Mouse (Mus musculus) forebrain, embryonic 12.5 days (tissue): Measurements from ENCODE around the gene Shank2. TPM values are rescaled to one million over a fixed set of nuclear protein-coding genes. Genes with fewer than 3 reads are reported as not detected.

Experiments used
- ATAC-seq: fragments of 200-750 bp; cut with Nextera tagmentation; 2 replicates; pipeline ENCODE4 v1.8.0; 2017; ENCODE audit warnings: moderate TSS enrichment; ENCODE audit not compliant: low FRiP score
- H3K27ac ChIP-seq: fragments of 300-500 bp; sonication (generic); 2 replicates; pipeline ENCODE4 v1.5.1; 2016; ENCODE audit warnings: mild to moderate bottlenecking
- H3K27me3 ChIP-seq: fragments of 300-500 bp; sonication (generic); 2 replicates; pipeline ENCODE4 v1.6.1; 2016; ENCODE audit warnings: mild to moderate bottlenecking
- H3K36me3 ChIP-seq: fragments of 300-500 bp; sonication (generic); replicated peaks from 2 replicates; pipeline ENCODE4 v1.6.1; 2016; ENCODE audit warnings: mild to moderate bottlenecking
- H3K4me1 ChIP-seq: fragments of 300-500 bp; sonication (generic); 2 replicates; pipeline ENCODE4 v1.6.1; 2016
- H3K4me2 ChIP-seq: fragments of 300-500 bp; sonication (generic); 2 replicates; pipeline ENCODE4 v1.6.1; 2016; ENCODE audit warnings: mild to moderate bottlenecking, moderate library complexity
- H3K4me3 ChIP-seq: fragments of 300-500 bp; sonication (generic); replicated peaks from 2 replicates; pipeline ENCODE4 v1.5.1; 2016; ENCODE audit warnings: mild to moderate bottlenecking
- H3K9ac ChIP-seq: fragments of 300-500 bp; sonication (generic); 2 replicates; pipeline ENCODE4 v1.6.1; 2016; ENCODE audit warnings: mild to moderate bottlenecking
- H3K9me3 ChIP-seq: fragments of 300-500 bp; sonication (generic); 2 replicates; pipeline ENCODE4 v1.6.1; 2016
- WGBS: fragments of 180-500 bp; shearing (Covaris S2); methylation state at CpG from one replicate; pipeline ENCODE4 v1.1.7; 2016; 5-methylcytosine and 5-hydroxymethylcytosine counted together
- polyA plus RNA-seq: library from polyadenylated mRNA; unstranded; fragments of >200 nt; fragmentation: Nextera tagmentation; extraction: Ambion mirVana; gene quantifications from 2 replicates; pipeline ENCODE4 v1.2.1, GENCODE M21; 2016

Shank2 gene
- polyA plus RNA-seq, 1 experiment from 2014 or later = 3.0 TPM

- WGBS = 24% methylated on average over 9 of the region's 9 CpGs
- peak; percentile 84 for ATAC-seq
- peaks cover 21% of the 10 kb centered on the region for H3K4me1 ChIP-seq
- H3K27me3 ChIP-seq = no peaks in the 10 kb centered on the region
- no peaks in the 10 kb centered on the region for H3K36me3 ChIP-seq
- peak overlapping the region; percentile 17; the same call in 1 of the 2 replicates for H3K4me2 ChIP-seq
- no peaks in the 10 kb centered on the region for H3K9me3 ChIP-seq
- no peak overlapping the region for H3K4me3 ChIP-seq
- no peak overlapping the region for H3K9ac ChIP-seq
- peak overlapping the region; percentile 86 for H3K27ac ChIP-seq
Measured at GRCm38 (mm10) chr7:144037966-144038669, 36.4 kb downstream of the Shank2 start.

DNA sequence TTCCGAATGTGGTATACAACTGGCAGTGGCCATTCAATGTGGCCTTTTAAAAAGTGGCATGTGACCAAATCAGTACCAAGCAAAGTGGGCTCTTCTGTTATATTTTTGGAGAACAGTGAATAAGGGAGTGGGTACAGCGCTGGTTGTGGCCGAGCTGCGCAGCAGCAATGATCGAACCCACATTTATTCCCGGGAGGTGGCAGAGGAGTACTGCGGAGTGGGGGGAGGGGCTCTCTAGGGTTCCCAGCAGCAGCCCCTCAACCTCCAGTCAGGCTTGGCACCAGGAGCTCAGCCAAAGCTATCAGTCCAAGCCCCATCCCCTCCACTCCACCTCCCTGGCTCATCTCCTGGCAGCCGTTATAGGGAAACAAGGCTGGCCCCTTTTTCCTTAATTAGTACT is 37.0 kb downstream of the Shank2 start:
- Histone ChIP-seq H3K9me3 (no peaks in the 10 kb centered on the region), H3K9ac (no peak overlapping the region), H3K4me2 (0 out of 2 replicates have a peak overlapping the region, but pooled peaks have one; percentile 17), H3K27ac (peak overlapping the region; percentile 86), H3K36me3 (no peaks in the 10 kb centered on the region), H3K4me1 (peaks cover 21% of the 10 kb centered on the region), H3K4me3 (no peak overlapping the region), H3K27me3 (no peaks in the 10 kb centered on the region)
- peak; percentile 56; the same call in 1 of the 2 replicates for ATAC-seq
- WGBS = 68% methylated on average over 8 of the region's 8 CpGs

GRCm38 (mm10) chr7:144040328-144040727 is 38.6 kb downstream of the Shank2 start:
- Histone ChIP-seq H3K36me3 (no peaks in the 10 kb centered on the region), H3K9ac (no peak overlapping the region), H3K4me3 (no peak overlapping the region), H3K27me3 (no peaks in the 10 kb centered on the region), H3K9me3 (no peaks in the 10 kb centered on the region), H3K27ac (no peak overlapping the region), H3K4me2 (no peak overlapping the region), H3K4me1 (peaks cover 21% of the 10 kb centered on the region)
- WGBS = 73% methylated on average over 3 of the region's 3 CpGs
- ATAC-seq = no peak

GRCm38 (mm10) chr7:144052076-144052475 is 50.3 kb downstream of the Shank2 start:
- H3K4me2 ChIP-seq = no peak overlapping the region
- H3K9me3 ChIP-seq = 0 out of 2 replicates have a peak, but pooled peaks cover 4% of the 10 kb centered on the region
- ATAC-seq = no peak
- no peak overlapping the region for H3K27ac ChIP-seq
- no peaks in the 10 kb centered on the region for H3K36me3 ChIP-seq
- 13% methylated on average over 12 of the region's 12 CpGs for WGBS
- 0 out of 2 replicates have a peak, but pooled peaks cover 2% of the 10 kb centered on the region for H3K4me1 ChIP-seq
- no peak overlapping the region for H3K9ac ChIP-seq
- no peaks in the 10 kb centered on the region for H3K27me3 ChIP-seq
- no peak overlapping the region for H3K4me3 ChIP-seq

DNA sequence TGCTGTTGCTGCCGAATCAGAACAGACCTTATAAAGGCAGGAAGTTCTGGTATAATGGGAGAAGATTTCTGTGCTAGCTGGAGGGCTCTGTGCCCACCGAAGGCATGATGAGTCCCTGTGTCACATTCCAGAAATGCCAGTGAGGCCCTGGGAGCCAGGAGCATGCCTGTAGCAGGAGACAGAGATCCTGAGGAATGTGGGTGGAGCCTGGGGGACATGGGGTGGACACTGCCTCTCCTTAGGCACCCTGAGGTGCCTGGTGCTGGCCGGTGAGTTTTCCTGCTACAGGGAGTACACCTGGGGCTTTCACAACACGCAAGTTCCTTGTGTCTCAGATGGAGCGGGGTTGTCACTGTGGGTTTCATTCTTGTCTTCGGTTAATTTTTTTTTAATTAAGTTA is 53.5 kb downstream of the Shank2 start:
- no peak for ATAC-seq
- Histone ChIP-seq H3K9me3 (no peaks in the 10 kb centered on the region), H3K4me1 (0 out of 2 replicates have a peak, but pooled peaks cover 2% of the 10 kb centered on the region), H3K27me3 (no peaks in the 10 kb centered on the region), H3K4me3 (no peak overlapping the region), H3K4me2 (no peak overlapping the region), H3K9ac (no peak overlapping the region), H3K36me3 (no peaks in the 10 kb centered on the region), H3K27ac (no peak overlapping the region)
- 75% methylated on average over 6 of the region's 6 CpGs for WGBS

DNA sequence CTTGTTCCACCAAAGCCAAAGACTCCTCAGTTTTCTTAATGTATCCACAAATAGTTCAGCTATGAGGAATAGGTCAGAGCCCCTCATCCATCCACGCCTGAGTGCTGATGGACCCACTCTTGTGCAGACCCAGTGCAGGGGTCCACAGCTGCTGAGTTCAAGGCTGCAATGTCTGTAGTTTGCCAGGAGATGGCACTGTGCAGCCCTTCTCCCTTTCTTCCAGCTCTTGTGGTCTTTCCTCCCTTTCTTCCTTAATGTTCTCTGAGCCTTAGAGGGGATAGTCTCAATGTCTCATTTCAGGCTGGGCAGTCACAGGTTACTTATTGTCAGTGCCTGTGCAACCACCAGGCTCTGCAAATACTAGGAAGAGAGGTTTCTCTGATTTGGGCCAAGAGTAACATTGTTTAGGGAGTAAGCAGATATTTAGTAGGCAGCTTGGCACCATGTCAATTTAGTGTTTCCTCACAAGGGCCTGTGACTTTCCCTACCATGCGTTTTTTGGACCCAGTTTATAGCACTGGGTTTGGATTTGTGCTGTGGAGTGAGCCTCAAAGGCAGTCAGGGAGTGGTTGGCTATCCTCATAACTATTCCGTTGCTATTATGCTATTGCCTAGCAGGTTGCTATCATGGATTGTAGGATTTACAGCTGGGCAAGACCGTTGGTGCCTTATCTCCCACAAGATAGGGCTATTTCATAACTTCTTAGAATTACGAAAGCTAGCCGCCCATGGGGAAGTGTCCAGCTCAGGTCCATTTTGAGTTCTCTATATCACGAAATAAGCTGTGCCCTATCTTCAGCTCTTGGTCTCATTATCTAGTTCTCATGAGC is 54.2 kb downstream of the Shank2 start:
- Histone ChIP-seq H3K4me1 (0 out of 2 replicates have a peak, but pooled peaks cover 2% of the 10 kb centered on the region), H3K4me3 (no peak overlapping the region), H3K36me3 (no peaks in the 10 kb centered on the region), H3K27me3 (no peaks in the 10 kb centered on the region), H3K4me2 (no peak overlapping the region), H3K9me3 (no peaks in the 10 kb centered on the region), H3K9ac (no peak overlapping the region), H3K27ac (no peak overlapping the region)
- ATAC-seq = no peak
- 77% methylated on average over 7 of the region's 7 CpGs for WGBS

- WGBS = 84% methylated on average over 7 of the region's 7 CpGs
Measured at GRCm38 (mm10) chr7:144070162-144070949, 68.6 kb downstream of the Shank2 start.

DNA sequence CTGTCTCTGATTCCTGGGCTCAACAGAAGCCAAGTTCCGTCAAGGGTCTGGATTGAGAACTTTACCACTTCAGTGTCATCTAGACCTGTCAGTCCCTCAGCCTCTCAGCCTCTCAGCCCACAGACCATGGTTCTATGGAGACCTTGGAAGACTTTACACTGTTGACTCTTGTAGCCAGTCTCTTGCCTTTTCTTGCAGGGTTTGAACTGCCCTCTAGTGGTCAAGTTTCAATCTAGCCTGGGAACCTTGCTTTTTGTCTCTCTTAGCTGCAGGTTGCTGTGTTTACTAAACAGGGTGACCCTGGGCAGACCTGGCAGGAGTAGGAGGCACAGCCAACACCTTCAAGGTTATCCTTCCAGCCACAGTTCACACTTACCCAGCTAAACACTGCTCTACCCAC is 70.5 kb downstream of the Shank2 start:
- H3K9me3 ChIP-seq = no peaks in the 10 kb centered on the region
- WGBS = 35% methylated on average over 1 of the region's 1 CpGs
- no peak overlapping the region for H3K4me2 ChIP-seq
- no peak overlapping the region for H3K4me3 ChIP-seq
- no peaks in the 10 kb centered on the region for H3K36me3 ChIP-seq
- no peaks in the 10 kb centered on the region for H3K4me1 ChIP-seq
- H3K27me3 ChIP-seq = no peaks in the 10 kb centered on the region
- no peak for ATAC-seq
- H3K27ac ChIP-seq = no peak overlapping the region
- H3K9ac ChIP-seq = no peak overlapping the region

More at GRCm38 (mm10) chr7:144070162-144070949, 68.6 kb downstream of the Shank2 start:
- Histone ChIP-seq H3K9me3 (no peaks in the 10 kb centered on the region), H3K36me3 (no peaks in the 10 kb centered on the region), H3K4me2 (no peak overlapping the region), H3K4me1 (0 out of 2 replicates have a peak, but pooled peaks cover 3% of the 10 kb centered on the region), H3K27me3 (no peaks in the 10 kb centered on the region), H3K4me3 (no peak overlapping the region), H3K9ac (no peak overlapping the region), H3K27ac (no peak overlapping the region)
- no peak for ATAC-seq

- ATAC-seq = no peak
Measured at GRCm38 (mm10) chr7:144072856-144073255, 71.1 kb downstream of the Shank2 start.

DNA sequence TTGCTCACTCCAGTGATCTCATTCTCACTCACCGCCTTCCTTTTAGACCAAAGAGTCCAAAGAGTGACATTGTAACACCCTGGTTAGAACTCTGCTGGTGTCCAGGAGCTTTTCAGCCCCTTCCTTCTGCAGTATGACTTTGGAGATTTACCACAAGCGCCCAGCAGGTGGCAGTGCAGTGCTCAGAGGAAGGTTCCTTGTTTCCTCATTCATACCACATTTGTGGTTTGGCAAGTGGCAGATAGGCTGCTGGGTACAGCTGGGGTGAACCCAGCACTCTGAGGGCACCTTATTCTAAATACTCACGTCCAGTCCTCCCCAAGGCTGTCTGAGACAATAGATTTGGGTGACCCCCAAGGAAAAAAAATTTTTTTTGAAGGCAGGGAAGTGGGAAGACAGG is 73.0 kb downstream of the Shank2 start:
- no peaks in the 10 kb centered on the region for H3K36me3 ChIP-seq
- H3K27me3 ChIP-seq = no peaks in the 10 kb centered on the region
- no peak for ATAC-seq
- no peaks in the 10 kb centered on the region for H3K4me1 ChIP-seq
- 16% methylated on average over 3 of the region's 3 CpGs for whole genome bisulfite sequencing
- H3K27ac ChIP-seq = no peak overlapping the region
- no peak overlapping the region for H3K4me3 ChIP-seq
- H3K4me2 ChIP-seq = no peak overlapping the region
- H3K9me3 ChIP-seq = no peaks in the 10 kb centered on the region
- H3K9ac ChIP-seq = no peak overlapping the region

More at GRCm38 (mm10) chr7:144072856-144073255, 71.1 kb downstream of the Shank2 start:
- Histone ChIP-seq H3K9me3 (no peaks in the 10 kb centered on the region), H3K27ac (no peak overlapping the region), H3K9ac (no peak overlapping the region), H3K36me3 (no peaks in the 10 kb centered on the region), H3K4me1 (no peaks in the 10 kb centered on the region), H3K4me3 (no peak overlapping the region), H3K4me2 (no peak overlapping the region), H3K27me3 (no peaks in the 10 kb centered on the region)
- 94% methylated on average over 2 of the region's 2 CpGs for WGBS

DNA sequence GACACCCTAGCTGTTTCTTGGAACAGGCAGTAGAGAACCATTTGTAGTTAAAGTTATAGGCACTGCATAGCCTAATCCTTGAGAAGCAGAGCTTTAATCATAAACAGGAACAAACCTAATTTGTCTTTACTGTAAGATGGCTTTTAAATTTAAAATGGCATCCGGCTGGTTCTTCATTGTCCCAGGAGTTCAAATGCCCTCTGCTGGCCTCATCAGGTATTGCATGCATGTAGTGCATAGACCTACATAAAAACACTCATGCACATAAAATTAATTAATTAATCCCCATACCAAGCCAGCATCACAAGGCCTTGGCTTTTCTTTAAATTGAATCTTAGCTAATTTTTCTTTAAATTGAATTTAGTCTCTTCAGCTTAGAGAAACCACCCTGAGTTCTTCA is 76.9 kb downstream of the Shank2 start:
- Histone ChIP-seq H3K4me1 (no peaks in the 10 kb centered on the region), H3K9ac (no peak overlapping the region), H3K27ac (no peak overlapping the region), H3K27me3 (no peaks in the 10 kb centered on the region), H3K9me3 (no peaks in the 10 kb centered on the region), H3K4me2 (no peak overlapping the region), H3K36me3 (no peaks in the 10 kb centered on the region), H3K4me3 (no peak overlapping the region)
- 80% methylated on average over 1 of the region's 1 CpGs for WGBS
- ATAC-seq = no peak

DNA sequence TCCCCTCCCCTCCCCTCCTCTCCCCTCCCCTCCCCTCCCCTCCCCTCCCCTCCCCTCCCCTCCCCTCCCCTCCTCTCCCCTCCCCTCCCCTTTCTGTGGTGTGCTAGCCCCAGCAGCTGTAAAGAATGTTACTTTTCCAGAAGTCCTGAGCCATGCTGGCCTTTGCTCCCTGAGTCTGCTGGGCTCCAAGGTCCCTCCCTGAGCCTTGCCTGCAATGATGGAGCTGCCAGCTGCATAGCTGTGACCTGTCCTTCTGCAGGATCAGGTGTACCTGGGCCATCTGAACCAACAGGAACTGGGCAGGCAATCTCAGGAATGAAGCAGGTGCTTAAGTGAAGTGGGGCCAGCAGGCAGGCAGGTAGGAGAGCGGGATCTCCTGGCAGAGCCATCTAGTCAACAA is 78.1 kb downstream of the Shank2 start:
- Histone ChIP-seq H3K4me1 (no peaks in the 10 kb centered on the region), H3K9ac (no peak overlapping the region), H3K4me3 (no peak overlapping the region), H3K9me3 (no peaks in the 10 kb centered on the region), H3K36me3 (no peaks in the 10 kb centered on the region), H3K4me2 (no peak overlapping the region), H3K27me3 (no peaks in the 10 kb centered on the region), H3K27ac (no peak overlapping the region)
- ATAC-seq = no peak
- WGBS = 100% methylated on average over 1 of the region's 1 CpGs
